Mouse (Mus musculus) brown adipose tissue, adult 24 weeks (tissue): ENCODE data around the gene Gfy. TPM values are rescaled to one million over a fixed set of nuclear protein-coding genes. Genes with fewer than 3 reads are reported as not detected.
A peak's percentile ranks its signal among the peaks of the same experiment; 100 is the strongest.

Experiments
- H3K27ac ChIP-seq: fragments of 200-500 bp; replicated peaks from 2 replicates; pipeline ENCODE4 v1.5.1; 2012; ENCODE audit warnings: low read depth, mild to moderate bottlenecking, low read length
- H3K4me1 ChIP-seq: fragments of 200-500 bp; 2 replicates; pipeline ENCODE4 v1.6.1; 2012; ENCODE audit warnings: low read length, mixed read lengths; ENCODE audit not compliant: control insufficient read depth, insufficient read depth, insufficient read length
- H3K4me3 ChIP-seq: fragments of 200-500 bp; 2 replicates; pipeline ENCODE4 v1.5.1; 2012; ENCODE audit warnings: low read depth, mild to moderate bottlenecking, low read length, moderate library complexity; ENCODE audit not compliant: insufficient read depth
- polyA plus RNA-seq: library from polyadenylated mRNA; stranded (reverse); fragments of >200 nt; gene quantifications from 2 replicates; pipeline ENCODE4 v1.2.4, GENCODE M21; 2012; ENCODE audit not compliant: missing spikeins, insufficient read depth, insufficient read length

Gfy gene
- polyA plus RNA-seq, 1 experiment, result not detected

DNA sequence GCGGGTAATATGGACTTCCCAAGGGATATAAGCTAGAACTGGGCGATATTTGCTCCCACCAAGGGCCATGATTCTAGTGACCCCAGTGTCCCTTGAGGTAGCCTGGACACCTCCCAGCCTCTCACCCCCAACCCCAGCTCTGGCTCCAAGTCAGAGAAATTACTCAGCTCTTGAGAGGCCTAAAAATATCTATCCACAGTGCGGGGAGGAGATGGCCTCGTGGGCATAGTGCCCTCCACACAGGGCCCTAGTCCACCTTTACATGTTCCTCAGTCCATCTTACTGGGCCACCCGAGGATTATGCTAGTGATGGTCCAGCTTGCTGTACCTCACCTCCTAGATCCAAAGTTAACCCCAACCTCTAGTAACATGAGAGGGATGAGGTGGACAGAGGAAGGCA lies 14.5 kb downstream of the Gfy start:
- Histone ChIP-seq H3K27ac (no peak overlapping the region), H3K4me3 (no peak overlapping the region), H3K4me1 (no peaks in the 10 kb centered on the region; the same call in 1 of the 2 replicates)

- Histone ChIP-seq H3K4me3 (no peak within 1 kb of the TSS), H3K4me1 (no peaks in the 10 kb centered on the region; the same call in 1 of the 2 replicates), H3K27ac (no peak within 1 kb of the TSS)
These were observed 15.5 kb downstream of the Gfy start, which contains the start of gene Slc17a7 for GRCm38 (mm10) chr7:45163735-45164490. Gene Slc17a7, plus strand, starts transcription at chr7:45163949.

DNA sequence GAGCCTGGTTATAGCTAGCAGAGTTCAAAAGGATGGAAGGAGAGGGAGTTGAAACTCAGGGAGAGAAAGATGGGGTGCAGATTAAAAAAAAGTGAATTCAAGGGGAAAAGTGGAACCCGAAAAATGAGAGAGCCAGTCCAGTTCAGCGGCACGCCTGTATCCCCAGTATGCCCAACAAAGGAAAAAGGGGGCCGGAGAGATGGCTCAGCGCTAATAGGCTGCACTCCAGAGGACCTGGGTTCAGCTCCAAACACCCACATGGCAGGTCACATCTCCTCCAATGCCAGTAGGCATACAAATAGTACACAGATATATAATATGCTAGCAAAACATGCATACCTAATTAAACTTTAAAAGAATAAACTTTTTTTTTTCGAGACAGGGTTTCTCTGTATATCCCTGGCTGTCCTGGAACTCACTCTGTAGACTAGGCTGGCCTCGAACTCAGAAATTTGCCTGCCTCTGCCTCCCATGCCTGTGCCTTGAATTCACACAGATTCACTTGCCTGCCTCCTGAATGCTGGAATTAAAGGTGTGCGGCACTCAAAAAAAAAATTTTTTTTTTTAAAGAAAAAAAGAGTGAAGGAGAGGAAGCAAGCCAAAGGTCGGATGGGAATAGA lies 16.3 kb downstream of the Gfy start:
- no peak overlapping the region for H3K27ac ChIP-seq
- H3K4me3 ChIP-seq, result no peak overlapping the region
- H3K4me1 ChIP-seq, result no peaks in the 10 kb centered on the region

- Histone ChIP-seq H3K27ac (no peak overlapping the region), H3K4me1 (no peaks in the 10 kb centered on the region), H3K4me3 (no peak overlapping the region)
These were observed 16.8 kb downstream of the Gfy start for GRCm38 (mm10) chr7:45162551-45162950.

DNA sequence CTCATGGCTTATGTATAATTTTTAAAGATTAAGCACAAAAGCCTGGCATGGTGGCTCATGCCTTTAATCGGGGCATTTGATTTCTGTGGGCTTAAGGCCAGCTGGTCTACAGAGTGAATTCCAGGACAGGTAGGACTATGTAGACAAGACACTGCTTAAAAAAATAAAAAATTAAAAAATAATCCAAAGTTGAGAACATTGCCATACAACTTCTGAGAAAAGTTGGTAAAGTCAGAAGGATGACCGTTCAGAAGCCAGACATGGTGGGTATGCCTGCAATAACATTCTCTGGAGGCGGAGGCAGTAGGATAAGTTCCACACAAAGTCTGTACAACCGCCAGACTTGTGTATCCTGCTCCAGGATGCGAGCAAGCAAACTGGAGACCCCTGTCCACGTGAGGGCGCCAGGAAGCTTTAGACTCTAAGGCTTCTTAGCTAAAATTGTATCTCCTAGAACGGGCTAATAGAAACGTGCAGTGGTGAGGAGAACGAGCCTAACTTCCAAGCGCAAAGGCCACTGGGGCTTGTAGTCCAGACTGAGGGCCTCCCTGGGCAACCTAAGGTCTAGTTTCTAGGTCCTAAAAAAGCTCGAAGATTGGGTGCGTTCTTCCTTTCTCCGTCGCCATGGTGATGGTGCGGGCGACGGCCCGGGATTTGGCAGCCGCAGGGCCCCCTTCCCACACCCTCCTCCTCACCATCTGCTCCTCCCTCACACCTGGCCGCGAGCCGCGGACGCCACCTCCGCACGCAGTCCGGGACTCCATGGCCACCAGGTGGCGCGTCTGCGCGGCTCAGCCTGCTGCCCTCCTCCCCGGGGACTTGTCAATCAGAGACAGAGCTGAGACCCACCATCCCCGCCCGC lies 17.5 kb downstream of the Gfy start:
- H3K4me3 ChIP-seq, result peak overlapping the region; percentile 46
- no peak overlapping the region for H3K27ac ChIP-seq
- H3K4me1 ChIP-seq, result no peaks in the 10 kb centered on the region

DNA sequence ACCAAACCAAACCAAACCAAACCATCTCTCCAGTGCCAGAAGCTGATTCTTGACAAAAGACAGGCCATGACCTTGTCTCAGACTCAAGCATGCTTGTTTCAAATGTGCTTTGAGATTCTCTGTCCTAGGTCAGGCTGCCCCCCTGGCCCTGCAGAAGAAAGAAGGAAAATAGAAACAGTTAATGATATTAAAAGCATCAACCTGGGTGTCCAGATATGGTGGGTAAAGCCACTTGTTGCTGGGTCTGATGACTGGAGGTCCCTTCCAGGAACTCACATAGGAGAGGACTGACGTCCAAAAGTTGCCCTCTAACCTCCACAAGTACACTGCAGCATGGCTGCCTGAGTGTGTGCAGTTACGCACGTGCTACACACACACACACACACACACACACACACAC lies 18.5 kb downstream of the Gfy start:
- no peak overlapping the region for H3K4me3 ChIP-seq
- H3K4me1 ChIP-seq, result no peaks in the 10 kb centered on the region
- H3K27ac ChIP-seq, result no peak overlapping the region

DNA sequence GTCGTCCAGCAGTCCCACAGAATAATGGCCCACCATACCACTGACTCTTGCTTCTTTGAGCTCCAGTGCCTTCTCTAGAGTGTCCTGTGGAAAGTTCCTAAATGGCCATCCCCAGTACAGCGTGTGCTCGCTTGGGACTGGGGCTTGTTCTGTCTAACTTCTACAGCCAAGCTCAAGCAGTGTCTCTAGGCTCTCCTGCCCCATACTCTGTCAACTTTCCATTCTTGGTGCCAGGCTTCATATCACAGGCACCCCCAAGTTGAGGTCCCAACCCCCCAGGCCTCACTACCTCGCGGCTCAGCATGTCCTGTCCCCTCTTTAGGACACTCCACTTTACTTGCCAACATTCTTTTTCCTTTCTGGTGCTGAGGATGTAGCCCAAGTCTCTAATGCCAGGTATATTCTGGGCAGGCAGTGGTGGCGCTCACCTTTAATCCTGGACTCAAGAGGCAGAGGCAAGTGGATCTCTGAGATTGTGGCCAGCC lies 19.0 kb downstream of the Gfy start:
- Histone ChIP-seq H3K27ac (no peak overlapping the region), H3K4me3 (no peak overlapping the region), H3K4me1 (no peaks in the 10 kb centered on the region)

DNA sequence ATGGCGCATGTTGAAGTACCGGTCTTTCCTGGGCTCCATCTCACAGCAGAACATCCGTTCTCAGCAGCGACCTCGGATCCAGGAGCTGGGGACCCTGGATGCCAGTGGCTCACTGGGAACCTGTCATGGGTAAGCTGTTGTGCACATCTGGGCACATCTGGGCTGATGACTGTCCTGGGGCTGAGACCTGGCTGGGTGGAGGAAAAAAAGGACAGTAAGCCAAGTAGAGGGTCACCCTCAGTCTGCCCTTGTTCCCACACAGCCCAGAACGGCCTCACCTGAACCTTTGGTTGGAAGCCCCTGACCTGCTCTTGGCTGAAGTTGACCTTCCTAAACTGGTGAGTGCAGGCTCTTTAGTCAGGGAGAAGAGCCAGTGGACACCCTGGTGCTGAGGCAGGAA lies 20.4 kb downstream of the Gfy start:
- H3K4me1 ChIP-seq, result no peaks in the 10 kb centered on the region
- no peak overlapping the region for H3K27ac ChIP-seq
- H3K4me3 ChIP-seq, result no peak overlapping the region

DNA sequence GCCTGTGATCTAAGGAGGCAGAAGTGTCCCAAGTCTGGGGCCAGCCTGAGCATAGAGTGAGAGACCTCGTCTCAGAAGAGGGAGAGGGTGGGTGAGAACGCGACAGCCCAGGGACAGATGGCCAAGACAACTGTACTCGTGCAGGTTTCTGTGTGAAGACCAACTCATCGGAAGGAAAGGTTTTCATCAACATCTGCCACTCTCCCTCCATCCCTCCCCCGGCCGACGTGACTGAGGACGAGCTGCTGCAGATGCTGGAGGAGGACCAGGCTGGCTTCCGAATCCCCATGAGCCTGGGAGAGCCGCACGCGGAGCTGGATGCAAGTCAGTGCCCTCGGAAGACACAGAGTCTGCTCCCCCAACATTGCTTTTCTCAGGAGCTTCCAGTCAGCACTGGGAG lies 21.9 kb downstream of the Gfy start:
- Histone ChIP-seq H3K4me1 (no peaks in the 10 kb centered on the region), H3K4me3 (no peak overlapping the region), H3K27ac (no peak overlapping the region)

DNA sequence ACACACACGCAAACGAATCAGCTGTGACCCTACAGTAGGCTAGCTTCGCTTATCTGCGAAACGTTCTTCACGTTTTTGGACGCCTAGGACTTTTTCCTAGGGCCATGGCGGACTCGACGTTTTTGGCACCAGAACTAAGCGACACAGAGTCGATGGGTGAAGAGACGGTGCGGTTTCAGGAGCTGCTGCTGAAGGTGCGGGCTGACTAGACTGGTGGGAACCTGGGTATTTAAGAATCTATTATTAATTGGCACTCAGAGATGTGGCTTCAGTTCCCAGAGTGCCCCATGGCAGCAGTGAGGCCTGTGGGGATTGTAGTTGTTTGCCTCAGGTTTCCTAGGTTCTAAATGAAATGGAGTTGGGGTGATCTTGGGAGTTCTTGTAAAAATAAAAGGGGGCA lies 23.2 kb downstream of the Gfy start:
- Histone ChIP-seq H3K4me3 (no peak overlapping the region), H3K27ac (no peak overlapping the region), H3K4me1 (no peaks in the 10 kb centered on the region)

DNA sequence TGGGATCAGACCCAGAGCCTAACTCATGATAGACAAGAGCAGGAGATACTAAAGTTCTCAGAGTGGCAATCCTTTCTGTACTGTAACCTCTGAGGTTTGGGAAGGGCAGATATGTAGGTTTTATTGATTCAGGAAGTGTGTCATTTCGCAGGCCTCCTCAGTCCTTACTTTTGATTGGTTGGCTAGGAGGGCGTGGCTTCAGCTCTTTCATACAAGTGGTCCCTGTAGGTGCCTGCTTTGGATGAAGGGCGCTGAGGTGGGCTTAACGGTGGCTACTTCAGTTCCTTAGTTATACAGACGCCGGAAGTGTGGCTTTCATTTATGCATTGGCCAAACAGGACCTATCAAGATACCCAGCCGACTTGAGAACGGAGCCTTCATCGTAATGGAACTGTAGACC lies 23.8 kb downstream of the Gfy start:
- Histone ChIP-seq H3K4me3 (no peak overlapping the region), H3K27ac (no peak overlapping the region), H3K4me1 (no peaks in the 10 kb centered on the region; the same call in 1 of the 2 replicates)

DNA sequence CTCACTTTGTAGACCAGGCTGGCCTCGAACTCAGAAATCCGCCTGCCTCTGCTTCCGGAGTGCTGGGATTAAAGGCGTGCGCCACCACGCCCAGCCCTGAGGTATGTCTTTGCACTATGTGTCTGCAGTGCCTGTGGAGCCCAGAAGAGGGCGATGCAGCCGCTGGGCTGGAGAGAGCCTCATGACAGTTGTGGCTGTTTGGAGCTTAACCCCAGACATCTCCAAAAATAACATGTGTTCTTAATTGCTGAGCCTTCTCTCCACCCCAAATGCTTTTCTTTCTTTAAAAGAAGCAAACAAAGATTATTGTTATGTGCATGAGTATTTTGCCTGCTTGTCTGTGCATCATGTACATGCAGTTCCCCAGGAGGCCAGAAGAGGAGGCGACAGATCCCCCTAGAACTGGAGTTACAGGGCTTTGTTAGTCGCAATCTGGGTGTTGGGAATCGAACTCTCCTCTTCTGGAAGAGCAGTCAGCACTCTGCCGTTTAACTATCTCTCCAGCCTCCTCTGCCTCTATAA lies 24.3 kb downstream of the Gfy start:
- H3K27ac ChIP-seq, result peak overlapping the region; percentile 35; the same call in 1 of the 2 replicates
- peak overlapping the region; percentile 43 for H3K4me3 ChIP-seq
- no peaks in the 10 kb centered on the region; the same call in 1 of the 2 replicates for H3K4me1 ChIP-seq

- peak within 1 kb of the TSS; percentile 92 for H3K4me3 ChIP-seq
- peak within 1 kb of the TSS; percentile 99 for H3K27ac ChIP-seq
- H3K4me1 ChIP-seq, result no peaks in the 10 kb centered on the region; the same call in 1 of the 2 replicates
These were observed 25.0 kb downstream of the Gfy start, which contains the start of the genes Pih1d1 and Aldh16a1 for GRCm38 (mm10) chr7:45154096-45154992. Gene Pih1d1, plus strand, starts transcription at chr7:45154303. Gene Aldh16a1, minus strand, starts transcription at chr7:45154584.

DNA sequence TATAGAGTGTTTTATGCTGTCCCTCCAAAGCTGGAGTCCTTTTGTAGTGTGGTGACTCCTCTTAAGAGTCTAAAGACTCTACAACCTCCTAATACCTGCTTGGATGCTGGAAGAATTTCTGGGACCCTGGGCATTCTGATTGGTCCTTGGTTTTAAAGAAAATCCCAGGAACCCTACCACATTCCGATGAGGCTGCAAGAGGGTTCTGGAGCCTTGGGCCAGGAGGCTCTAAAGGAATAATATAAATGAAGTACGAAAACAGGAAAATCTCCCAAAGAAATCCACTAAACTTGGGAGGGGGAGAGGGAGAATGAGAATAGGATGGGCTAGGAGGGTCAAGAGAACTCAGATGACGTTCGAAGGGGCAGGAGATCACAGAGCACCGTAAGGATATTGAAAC lies 25.8 kb downstream of the Gfy start:
- Histone ChIP-seq H3K4me1 (no peaks in the 10 kb centered on the region; the same call in 1 of the 2 replicates), H3K4me3 (peak overlapping the region; percentile 92), H3K27ac (peak overlapping the region; percentile 91)
